Mouse (Mus musculus): Measurements from ENCODE around the gene Prnp.

GRCm38 (mm10) chr2:131908906-131909305, 822 bp upstream of the Prnp start:
- no peak for TF ChIP-seq GATA1 (IDR thresholded peaks at IDR 0.05; ENCODE audit: borderline replicate concordance, low read length)
- no peak for TF ChIP-seq FLI1 (IDR thresholded peaks at IDR 0.05; ENCODE audit: low read length)

All from megakaryocyte, embryonic 14.5 days (primary cell).